ENCODE assay signal across 11 mouse cellular contexts in the genomic region with DNA sequence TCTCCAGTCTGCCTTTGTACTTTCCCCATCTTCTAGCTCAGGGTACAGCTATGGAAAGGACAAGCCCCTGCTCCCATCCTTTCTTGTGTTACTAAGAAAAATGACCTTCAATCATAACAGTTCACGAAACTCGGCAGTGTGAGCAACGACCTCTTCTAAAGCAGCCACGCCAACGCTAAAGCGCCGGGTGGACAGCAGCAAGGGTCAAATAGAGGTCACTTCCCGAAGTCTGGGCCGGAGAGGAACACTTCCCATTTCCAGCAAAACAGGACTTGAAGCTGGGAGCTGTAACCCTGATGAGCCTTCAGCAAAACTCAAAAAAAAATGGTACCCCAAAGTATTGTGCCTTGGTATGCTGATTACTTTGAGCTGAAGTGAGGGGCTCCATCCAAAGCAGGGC.
DNase-seq lines count a peak whose midpoint lies in the region; ATAC-seq and TF ChIP-seq lines count a peak whose summit lies in the region.
"Had no signal": no experiment of that assay in that cellular context is flagged by ENCODE, and none has a peak within 500 bp of the region (broad histone marks: within the 10 kb centered on the region; RNA-seq: fewer than 3 reads in every experiment).

No protein-coding gene starts in this region.

- H3K4me3 ChIP-seq in liver, adult 2 months (ENCODE audit: insufficient read depth, low read depth, low read length), result no peak overlapping the region
- H3K4me3 ChIP-seq in liver, embryonic 11.5 days (ENCODE audit: low read depth, low read length), result no peak overlapping the region
- no peak overlapping the region for H3K4me3 ChIP-seq in intestine, postnatal 0 days (ENCODE audit: low read depth, low read length)
- H3K4me3 ChIP-seq: liver, embryonic 15.5 days; midbrain, embryonic 10.5 days had no signal

- no peaks in the 10 kb centered on the region for H3K79me2 ChIP-seq in liver, adult 2 months (ENCODE audit: control insufficient read depth, insufficient read depth, low read length)

- no peak overlapping the region for H3K9ac ChIP-seq in liver, adult 2 months (ENCODE audit: low read depth, low read length)
- H3K9ac ChIP-seq in liver, embryonic 11.5 days (ENCODE audit: low read depth, low read length), result no peak overlapping the region
- no peak overlapping the region for H3K9ac ChIP-seq in intestine, postnatal 0 days (ENCODE audit: low read depth, low read length)
- H3K9ac ChIP-seq: liver, embryonic 15.5 days had no signal

- H3K27ac ChIP-seq in liver, adult 2 months (replicated peaks; ENCODE audit: insufficient read depth, low read depth, low read length), result peak overlapping the region; percentile 7; the same call in 1 of the 2 replicates
- H3K27ac ChIP-seq in liver, embryonic 11.5 days (ENCODE audit: low read depth, low read length), result no peak overlapping the region
- H3K27ac ChIP-seq in intestine, postnatal 0 days (ENCODE audit: low read depth, low read length), result no peak overlapping the region
- H3K27ac ChIP-seq: liver, embryonic 15.5 days had no signal

- no peaks in the 10 kb centered on the region for H3K9me3 ChIP-seq in liver, embryonic 11.5 days (ENCODE audit: control insufficient read depth, low read length)
- H3K9me3 ChIP-seq in intestine, postnatal 0 days (ENCODE audit: control insufficient read depth), result no peaks in the 10 kb centered on the region
- H3K9me3 ChIP-seq: liver, embryonic 15.5 days; midbrain, embryonic 10.5 days had no signal

- H3K27me3 ChIP-seq in liver, adult 2 months (ENCODE audit: control insufficient read depth, insufficient read depth, low read length), result no peaks in the 10 kb centered on the region
- H3K27me3 ChIP-seq in liver, embryonic 11.5 days (replicated peaks; ENCODE audit: control insufficient read depth, insufficient read depth, low read length), result no peaks in the 10 kb centered on the region; the same call in 1 of the 2 replicates
- no peaks in the 10 kb centered on the region for H3K27me3 ChIP-seq in intestine, postnatal 0 days (replicated peaks; ENCODE audit: control insufficient read depth, insufficient read depth, low read length)

- TF ChIP-seq POLR2A in liver, adult 2 months (IDR thresholded peaks at IDR 0.05; ENCODE audit: extremely low read depth, insufficient read depth, low read length), result no peak

- no peaks in the 10 kb centered on the region for H3K36me3 ChIP-seq in liver, adult 2 months (ENCODE audit: control insufficient read depth, insufficient read depth, low read length)
- H3K36me3 ChIP-seq in liver, embryonic 11.5 days (ENCODE audit: control insufficient read depth, insufficient read depth, low read length), result no peaks in the 10 kb centered on the region
- no peaks in the 10 kb centered on the region for H3K36me3 ChIP-seq in intestine, postnatal 0 days (ENCODE audit: control insufficient read depth, insufficient read depth)
- H3K36me3 ChIP-seq: liver, embryonic 15.5 days; midbrain, embryonic 10.5 days had no signal

- no peak for ATAC-seq in liver, embryonic 11.5 days (replicated peaks; ENCODE audit: low FRiP score)
- ATAC-seq in intestine, postnatal 0 days, result no peak

- peak; percentile 35 for DNase-seq in adrenal gland, adult 2 months
- no peak for DNase-seq in adrenal gland, adult 8-10 months
- peak; percentile 12 for DNase-seq in liver, adult 2 months (ENCODE audit: extremely low read depth, low read depth, low spot score)
- DNase-seq in liver, embryonic 11.5 days (ENCODE audit: low spot score), result no peak
- peak; percentile 34 to 45 for DNase-seq in heart, adult 18-20 months
- peak; percentile 48 to 64 for DNase-seq in kidney, postnatal 25 days
- DNase-seq in thymus, adult 18-20 months, result no peak
- DNase-seq: cerebellum, adult 11 months had no signal

- WGBS in liver, adult 2 months, result 17% methylated on average over 9 of the region's 9 CpGs
- 20% methylated on average over 9 of the region's 9 CpGs for WGBS in liver, embryonic 11.5 days
- WGBS in intestine, postnatal 0 days, result 17% methylated on average over 9 of the region's 9 CpGs

- no peak for TF ChIP-seq CTCF in liver, adult 2 months (IDR thresholded peaks at IDR 0.05; ENCODE audit: low read depth, low read length)
- TF ChIP-seq CTCF in intestine, postnatal 0 days (IDR thresholded peaks at IDR 0.05; ENCODE audit: low read depth), result no peak

- H3K4me1 ChIP-seq in liver, adult 2 months (ENCODE audit: control insufficient read depth, insufficient read depth, low read length), result peaks cover 5% of the 10 kb centered on the region
- no peaks in the 10 kb centered on the region; the same call in 1 of the 2 replicates for H3K4me1 ChIP-seq in liver, embryonic 11.5 days (replicated peaks; ENCODE audit: control insufficient read depth, insufficient read depth, low read length)
- no peaks in the 10 kb centered on the region for H3K4me1 ChIP-seq in intestine, postnatal 0 days (replicated peaks; ENCODE audit: control insufficient read depth, insufficient read depth, low read length)
- H3K4me1 ChIP-seq: liver, embryonic 15.5 days; midbrain, embryonic 10.5 days had no signal

- no peak overlapping the region for H3K4me2 ChIP-seq in liver, embryonic 11.5 days
- no peak overlapping the region for H3K4me2 ChIP-seq in intestine, postnatal 0 days (replicated peaks; ENCODE audit: low read depth)
- H3K4me2 ChIP-seq: liver, embryonic 15.5 days had no signal

Comparison
In these comparisons a context has a peak if more than half of its experiments do, and no peak if none do; other contexts are left out.
1. DNase-seq: peak in adrenal gland, adult 2 months (single experiment), liver, adult 2 months (single experiment), heart, adult 18-20 months (2 of 2) and kidney, postnatal 25 days (2 of 2); none in adrenal gland, adult 8-10 months (single experiment), liver, embryonic 11.5 days (single experiment) and thymus, adult 18-20 months (0 of 2).